Mouse (Mus musculus) hindbrain, embryonic 16.5 days (tissue): ENCODE measurements around the gene Eef2. TPM values are rescaled to one million over a fixed set of nuclear protein-coding genes. Genes with fewer than 3 reads are reported as not detected.
"Not testable (repeated sequence)": the region's sequence is repeated elsewhere in the genome, so short reads cannot be mapped to it uniquely, and the experiment has no call there.

Source experiments
- ATAC-seq: fragments of 200-750 bp; cut with Nextera tagmentation; 2 replicates; pipeline ENCODE4 v1.8.0; 2017; ENCODE audit warnings: moderate TSS enrichment, moderate library complexity
- H3K27ac ChIP-seq: fragments of 300-500 bp; sonication (generic); 2 replicates; pipeline ENCODE4 v1.5.1; 2014; ENCODE audit warnings: low read depth, mild to moderate bottlenecking, control low read depth, low read length, moderate library complexity
- H3K27me3 ChIP-seq: fragments of 300-500 bp; sonication (generic); replicated peaks from 2 replicates; pipeline ENCODE4 v1.6.1; 2014; ENCODE audit warnings: low read length; ENCODE audit not compliant: control insufficient read depth, insufficient read depth
- H3K36me3 ChIP-seq: fragments of 300-500 bp; sonication (generic); 2 replicates; pipeline ENCODE4 v1.6.1; 2014; ENCODE audit warnings: mild to moderate bottlenecking, low read length, moderate library complexity, mixed read lengths; ENCODE audit not compliant: control insufficient read depth, insufficient read depth
- H3K4me1 ChIP-seq: fragments of 300-500 bp; sonication (generic); 2 replicates; pipeline ENCODE4 v1.6.1; 2014; ENCODE audit warnings: low read depth, low read length; ENCODE audit not compliant: control insufficient read depth, insufficient read depth
- H3K4me2 ChIP-seq: fragments of 300-500 bp; sonication (generic); 2 replicates; pipeline ENCODE4 v1.6.1; 2014; ENCODE audit warnings: mild to moderate bottlenecking, low read length, control low read depth, moderate library complexity
- H3K4me3 ChIP-seq: fragments of 300-500 bp; sonication (generic); 2 replicates; pipeline ENCODE4 v1.5.1; 2014; ENCODE audit warnings: mild to moderate bottlenecking, low read length, control low read depth, moderate library complexity
- H3K9ac ChIP-seq: fragments of 300-500 bp; sonication (generic); 2 replicates; pipeline ENCODE4 v1.6.1; 2014; ENCODE audit warnings: low read depth, mild to moderate bottlenecking, control low read depth, low read length, moderate library complexity
- H3K9me3 ChIP-seq: fragments of 300-500 bp; sonication (generic); 2 replicates; pipeline ENCODE4 v1.6.1; 2014; ENCODE audit warnings: mild to moderate bottlenecking, low read length, moderate library complexity; ENCODE audit not compliant: control insufficient read depth
- WGBS: fragments of 180-500 bp; shearing (Covaris S2); extraction: QIAGEN DNeasy Blood & Tissue Kit; methylation state at CpG from one replicate; pipeline ENCODE4 v1.1.7; 2014; 5-methylcytosine and 5-hydroxymethylcytosine counted together
- polyA plus RNA-seq: library from polyadenylated mRNA; unstranded; fragments of >200 nt; fragmentation: Nextera tagmentation; extraction: Ambion mirVana; gene quantifications from 2 replicates; pipeline ENCODE4 v1.2.1, GENCODE M21; 2015

The Eef2 gene
- polyA plus RNA-seq, 1 experiment from 2014 or later = 525 TPM

DNA sequence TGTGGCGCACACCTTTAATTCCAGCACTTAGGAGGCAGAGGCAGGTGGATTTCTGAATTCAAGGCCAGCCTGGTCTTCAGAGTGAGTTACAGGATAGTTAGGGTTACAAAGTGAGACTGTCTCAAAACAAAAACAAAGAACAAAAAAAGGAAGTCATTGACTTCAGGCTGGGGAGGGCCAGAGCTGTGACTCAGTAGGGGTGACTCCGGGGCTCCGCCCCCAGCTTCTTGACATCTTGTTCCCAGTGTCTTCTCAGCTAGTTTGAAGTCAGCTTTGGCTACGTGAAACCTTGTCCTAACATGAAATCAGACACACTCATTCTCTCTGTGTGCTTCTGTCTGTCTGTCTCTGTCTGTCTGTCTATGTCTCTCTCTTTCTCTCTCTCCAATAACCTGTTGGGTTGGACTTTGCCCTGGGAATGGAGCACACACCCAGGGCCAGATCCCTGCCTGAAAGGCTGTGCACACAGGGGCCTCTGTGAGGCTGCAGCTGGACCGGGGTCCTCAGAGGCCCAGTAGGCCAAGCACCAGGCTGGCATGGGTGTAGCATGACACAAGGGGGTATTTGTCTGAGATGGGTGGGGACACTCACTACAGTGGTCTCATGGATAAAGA is 45.1 kb downstream of the Eef2 start:
- peaks cover 30% of the 10 kb centered on the region for H3K36me3 ChIP-seq
- H3K9me3 ChIP-seq = no peaks in the 10 kb centered on the region
- 83% methylated on average over 5 of the region's 5 CpGs for WGBS
- no peak overlapping the region for H3K9ac ChIP-seq
- no peak for ATAC-seq
- no peak overlapping the region for H3K27ac ChIP-seq
- H3K4me1 ChIP-seq = no peaks in the 10 kb centered on the region
- no peaks in the 10 kb centered on the region for H3K27me3 ChIP-seq
- H3K4me3 ChIP-seq = no peak overlapping the region
- H3K4me2 ChIP-seq = no peak overlapping the region

DNA sequence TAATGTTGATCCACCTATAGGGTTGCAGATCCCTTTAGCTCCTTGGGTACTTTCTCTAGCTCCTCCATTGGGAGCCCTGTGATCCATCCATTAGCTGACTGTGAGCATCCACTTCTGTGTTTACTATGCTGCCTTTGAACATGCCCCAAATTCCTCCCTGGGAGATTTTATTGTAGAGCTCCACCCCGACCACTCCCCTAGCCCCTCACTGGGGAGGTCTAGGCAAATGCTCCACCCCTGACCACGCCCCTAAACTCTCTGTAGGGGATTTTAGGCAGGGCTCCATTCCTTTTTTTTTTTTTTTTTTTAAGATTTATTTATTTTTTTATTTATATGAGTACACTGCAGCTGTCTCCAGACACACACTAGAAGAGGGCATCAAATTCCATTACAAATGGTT is 47.3 kb downstream of the Eef2 start:
- not testable (repeated sequence) for H3K9me3 ChIP-seq, H3K9ac ChIP-seq, H3K27ac ChIP-seq, H3K4me2 ChIP-seq, H3K4me1 ChIP-seq, H3K27me3 ChIP-seq, ATAC-seq, H3K4me3 ChIP-seq
- H3K36me3 ChIP-seq = peaks cover 17% of the 10 kb centered on the region; the same call in 1 of the 2 replicates
- WGBS = 77% methylated on average over 2 of the region's 2 CpGs

DNA sequence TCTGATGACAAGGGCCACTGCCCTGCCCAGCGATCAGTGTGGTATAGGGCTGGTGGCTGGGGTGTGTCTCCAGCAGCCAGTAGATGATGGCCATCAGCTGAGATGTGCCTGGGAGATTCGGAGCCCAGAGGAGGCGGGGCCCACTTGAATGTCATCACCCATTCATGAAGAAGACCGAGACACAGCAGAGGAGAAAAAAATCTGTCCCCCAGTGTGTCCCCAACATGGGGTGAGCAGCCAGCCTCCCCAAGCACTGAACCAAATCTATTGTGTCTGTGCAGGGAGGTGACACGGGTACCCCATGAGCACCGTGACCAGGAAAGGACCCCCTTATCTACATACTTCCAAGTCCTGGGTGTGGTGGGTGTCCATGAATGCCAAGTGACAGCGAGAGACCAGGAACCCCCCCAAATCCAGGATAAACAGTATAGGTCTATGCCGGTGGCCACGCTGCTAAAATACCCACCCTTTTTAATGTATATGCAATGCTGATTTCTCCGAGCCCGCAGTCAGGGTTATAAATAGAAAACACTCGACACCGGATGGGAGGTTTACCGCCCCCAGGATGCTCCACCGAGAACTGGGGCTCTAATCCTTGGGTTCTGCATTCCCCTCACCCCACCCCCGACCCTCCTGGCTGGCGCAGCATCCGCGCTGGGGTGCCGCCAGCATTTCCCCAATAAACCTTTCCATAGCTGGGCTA is 53.5 kb downstream of the Eef2 start:
- Histone ChIP-seq H3K4me3 (peak overlapping the region; percentile 64), H3K9me3 (no peaks in the 10 kb centered on the region), H3K27ac (peak overlapping the region; percentile 85), H3K4me2 (peak overlapping the region; percentile 55), H3K27me3 (no peaks in the 10 kb centered on the region), H3K36me3 (no peaks in the 10 kb centered on the region; the same call in 1 of the 2 replicates), H3K9ac (peak overlapping the region; percentile 79), H3K4me1 (peaks cover 33% of the 10 kb centered on the region)
- 6% methylated on average over 20 of the region's 20 CpGs for WGBS
- peak; percentile 35 for ATAC-seq

DNA sequence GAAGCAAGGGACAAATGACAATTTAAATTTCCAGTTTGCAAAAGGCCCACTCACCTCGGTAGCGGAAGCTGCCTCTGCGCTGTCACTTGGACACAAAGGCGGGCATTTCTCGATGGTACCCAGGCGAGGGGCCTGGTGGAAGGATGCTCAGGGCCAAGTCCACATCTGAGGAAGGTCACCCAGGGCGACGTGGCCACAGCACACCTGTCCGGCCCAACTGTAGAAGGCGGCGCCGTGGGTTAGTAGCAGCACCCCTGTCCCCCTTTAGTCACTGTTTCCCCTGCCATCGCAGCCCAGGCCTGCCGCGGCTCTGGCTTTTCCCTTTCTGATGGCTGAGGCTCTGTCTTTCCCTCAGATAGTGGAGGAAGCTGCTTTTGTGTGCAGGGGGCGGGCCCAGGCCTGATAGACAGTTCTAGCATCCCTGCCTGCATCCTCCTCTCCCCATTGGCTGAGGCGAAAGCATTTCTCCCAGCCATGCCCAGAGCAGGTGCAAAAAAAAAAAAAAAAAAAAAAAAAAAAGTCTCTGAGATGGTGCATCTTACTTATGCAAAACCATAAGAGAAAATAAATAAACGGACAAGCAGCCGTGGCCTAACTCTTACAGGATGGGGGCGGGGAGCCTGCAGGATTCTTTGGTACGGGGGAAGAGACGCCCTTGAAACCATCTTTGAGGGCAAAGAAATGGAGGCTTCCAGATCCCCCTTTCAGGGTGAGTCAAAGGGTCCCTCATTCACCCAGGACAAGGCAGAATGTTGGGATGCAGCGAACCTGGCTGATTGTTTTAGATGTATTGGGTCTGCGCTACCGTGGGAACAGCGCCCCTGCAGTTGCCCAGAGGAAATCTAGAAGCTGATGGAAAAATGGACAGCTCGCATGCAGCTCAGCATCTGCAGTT is 54.3 kb downstream of the Eef2 start, which contains the start of gene Atcay:
Gene Atcay, minus strand, starts transcription at position 396 of the 895 bp plus-strand sequence.
- peak within 1 kb of the TSS; percentile 79 for H3K9ac ChIP-seq
- peaks cover 3% of the 10 kb centered on the region; the same call in 1 of the 2 replicates for H3K36me3 ChIP-seq
- H3K9me3 ChIP-seq = no peaks in the 10 kb centered on the region
- peak; percentile 89 for ATAC-seq
- H3K27me3 ChIP-seq = no peaks in the 10 kb centered on the region
- H3K4me2 ChIP-seq = peak within 1 kb of the TSS; percentile 55
- peaks cover 33% of the 10 kb centered on the region for H3K4me1 ChIP-seq
- H3K4me3 ChIP-seq = peak within 1 kb of the TSS; percentile 64
- H3K27ac ChIP-seq = peak within 1 kb of the TSS; percentile 85
- WGBS = 5% methylated on average over 27 of the region's 27 CpGs

DNA sequence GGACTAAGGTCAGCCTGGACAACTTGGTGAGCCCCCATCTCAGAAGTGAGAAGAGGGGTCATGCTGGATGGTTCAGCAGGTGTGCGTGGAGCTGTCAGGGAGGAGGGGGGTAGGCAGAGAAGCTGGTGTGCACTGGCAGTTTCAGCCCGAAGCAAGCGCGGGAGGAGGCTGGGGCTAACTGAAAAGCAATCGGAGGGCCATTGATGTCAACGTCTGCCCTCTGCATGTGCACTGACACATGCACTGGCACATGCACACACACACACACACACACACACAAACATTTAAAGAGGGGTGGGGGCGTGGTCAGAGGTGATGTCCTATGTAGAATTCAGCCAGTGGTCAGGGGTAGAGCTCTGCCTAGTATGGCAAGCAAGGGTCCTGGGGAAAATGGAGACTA is 55.0 kb downstream of the Eef2 start:
- peak overlapping the region; percentile 85 for H3K27ac ChIP-seq
- no peaks in the 10 kb centered on the region for H3K27me3 ChIP-seq
- WGBS = 37% methylated on average over 7 of the region's 7 CpGs
- peaks cover 3% of the 10 kb centered on the region; the same call in 1 of the 2 replicates for H3K36me3 ChIP-seq
- H3K9ac ChIP-seq = peak overlapping the region; percentile 79
- ATAC-seq = no peak
- H3K4me1 ChIP-seq = peaks cover 33% of the 10 kb centered on the region
- H3K9me3 ChIP-seq = no peaks in the 10 kb centered on the region
- peak overlapping the region; percentile 64 for H3K4me3 ChIP-seq
- H3K4me2 ChIP-seq = peak overlapping the region; percentile 55

Other genes starting within 250 kb of the Eef2 start
- gene Gadd45b, start 246.6 kb upstream of the Eef2 start, polyA plus RNA-seq = 8.0 and 9.0 TPM in 2 replicates
- gene Gng7, start 161.7 kb upstream of the Eef2 start, polyA plus RNA-seq = 25.4 and 27.0 TPM in 2 replicates
- 74.4 and 81.7 TPM in 2 replicates for gene Diras1, start 151.0 kb upstream of the Eef2 start, polyA plus RNA-seq
- 48.3 and 54.3 TPM in 2 replicates for gene Slc39a3, start 139.2 kb upstream of the Eef2 start, polyA plus RNA-seq
- 334 and 346 TPM in 2 replicates for gene Sgta, start 116.5 kb upstream of the Eef2 start, polyA plus RNA-seq
- gene Thop1, start 106.6 kb upstream of the Eef2 start, polyA plus RNA-seq = 49.8 and 53.5 TPM in 2 replicates
- 0.24 and 0.32 TPM in 2 replicates for gene Creb3l3, start 77.8 kb upstream of the Eef2 start, polyA plus RNA-seq
- 236 and 240 TPM in 2 replicates for gene Map2k2, start 70.7 kb upstream of the Eef2 start, polyA plus RNA-seq
- gene Zbtb7a, start 41.4 kb upstream of the Eef2 start, polyA plus RNA-seq = 13.3 and 13.6 TPM in 2 replicates
- gene Pias4, start 8.7 kb upstream of the Eef2 start, polyA plus RNA-seq = 47.1 and 56.9 TPM in 2 replicates
- 49.0 and 58.7 TPM in 2 replicates for gene Dapk3, start 6.4 kb downstream of the Eef2 start, polyA plus RNA-seq
- not detected in 2 replicates for gene 4930442H23Rik, start 7.2 kb downstream of the Eef2 start, polyA plus RNA-seq
- gene Nmrk2, start 25.4 kb downstream of the Eef2 start, polyA plus RNA-seq = 0.09 and 0.24 TPM in 2 replicates
- 85.0 and 85.6 TPM in 2 replicates for gene Atcay, start 54.2 kb downstream of the Eef2 start, polyA plus RNA-seq
- gene Zfr2, start 56.5 kb downstream of the Eef2 start, polyA plus RNA-seq = 23.8 and 28.7 TPM in 2 replicates
- gene Matk, start 76.3 kb downstream of the Eef2 start, polyA plus RNA-seq = 60.4 and 72.8 TPM in 2 replicates
- gene Mrpl54, start 90.3 kb downstream of the Eef2 start, polyA plus RNA-seq = 126 and 137 TPM in 2 replicates
- gene Apba3, start 90.3 kb downstream of the Eef2 start, polyA plus RNA-seq = 39.2 and 41.8 TPM in 2 replicates
- gene Tjp3, start 115.0 kb downstream of the Eef2 start, polyA plus RNA-seq = 5.3 and 6.4 TPM in 2 replicates
- gene Pip5k1c, start 116.3 kb downstream of the Eef2 start, polyA plus RNA-seq = 128 and 144 TPM in 2 replicates
- gene Cactin, start 144.5 kb downstream of the Eef2 start, polyA plus RNA-seq = 26.3 and 30.6 TPM in 2 replicates
- gene Tbxa2r, start 152.1 kb downstream of the Eef2 start, polyA plus RNA-seq = 5.4 and 6.3 TPM in 2 replicates
- gene Gipc3, start 166.6 kb downstream of the Eef2 start, polyA plus RNA-seq = not detected in 2 replicates
- gene Hmg20b, start 173.8 kb downstream of the Eef2 start, polyA plus RNA-seq = 31.7 TPM in 2 replicates
- 17.5 and 19.0 TPM in 2 replicates for gene Mfsd12, start 180.9 kb downstream of the Eef2 start, polyA plus RNA-seq
- gene 4930404N11Rik, start 189.2 kb downstream of the Eef2 start, polyA plus RNA-seq = 0.49 and 1.1 TPM in 2 replicates
- 149 and 156 TPM in 2 replicates for gene Fzr1, start 201.9 kb downstream of the Eef2 start, polyA plus RNA-seq
- 99.8 and 108 TPM in 2 replicates for gene Dohh, start 207.8 kb downstream of the Eef2 start, polyA plus RNA-seq
- gene Gm48551, start 207.8 kb downstream of the Eef2 start, polyA plus RNA-seq = 7.9 and 9.4 TPM in 2 replicates
- 1.5 and 2.2 TPM in 2 replicates for gene Gm48552, start 212.4 kb downstream of the Eef2 start, polyA plus RNA-seq
- 1.6 and 2.3 TPM in 2 replicates for gene Smim24, start 216.4 kb downstream of the Eef2 start, polyA plus RNA-seq